Mouse (Mus musculus) ES-Bruce4 (cell line): Measurements from ENCODE around the gene Olfr175-ps1.

Source experiments
- CTCF ChIP-seq: IDR thresholded peaks from one replicate; pipeline ENCODE4 v1.8.1; 2011; ENCODE audit warnings: low read depth, low read length
- EP300 ChIP-seq: IDR thresholded peaks from 2 replicates; pipeline ENCODE4 v1.6.1; 2011; ENCODE audit warnings: low read depth, low read length; ENCODE audit not compliant: insufficient read depth
- POLR2A ChIP-seq: IDR thresholded peaks from one replicate; pipeline ENCODE4 v1.8.1; 2011; ENCODE audit warnings: low read length; ENCODE audit not compliant: insufficient read depth

DNA sequence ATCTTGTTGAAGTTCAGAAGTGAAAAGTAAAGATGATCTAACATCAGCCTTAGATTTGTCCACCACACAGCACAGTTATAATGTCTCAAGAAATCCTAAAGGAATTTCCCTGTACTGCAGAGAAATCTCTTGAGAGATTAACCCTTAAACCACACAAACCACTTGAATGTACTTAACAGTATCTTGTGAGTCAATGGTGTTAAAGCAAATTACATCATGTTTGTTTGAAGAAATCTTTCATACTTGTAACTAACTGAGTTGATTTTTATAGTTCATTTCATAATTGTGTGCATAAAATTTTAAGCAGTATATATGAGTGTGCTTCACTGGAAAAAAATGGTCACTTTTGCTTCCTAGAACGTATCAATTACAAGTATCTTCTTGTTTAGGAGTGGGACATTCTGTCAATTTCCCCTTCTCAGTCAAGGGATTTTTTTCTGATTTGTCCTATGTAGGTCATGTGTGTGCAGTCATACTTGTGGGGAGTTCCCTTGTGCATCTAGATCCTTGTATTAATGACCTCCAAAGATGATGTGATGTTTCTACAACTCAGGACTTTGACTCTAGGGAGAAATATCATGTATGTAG, at the start of gene Olfr175-ps1:
- TF ChIP-seq POLR2A (no peak), CTCF (no peak), EP300 (no peak)
